Mouse (Mus musculus): ENCODE data around the gene Atp6v0a2.
"Not testable (repeated sequence)": the region's sequence is repeated elsewhere in the genome, so short reads cannot be mapped to it uniquely, and the experiment has no call there.

Atp6v0a2 gene

GRCm38 (mm10) chr5:124628448-124629363 is at the start of gene Atp6v0a2:
TSS of gene Atp6v0a2 (plus strand) at chr5:124628576.
- Histone ChIP-seq H3K27me3 (ENCODE audit: control insufficient read depth, insufficient read depth, low read length, poor library complexity, severe bottlenecking) (no peaks in the 10 kb centered on the region), H3K36me3 (ENCODE audit: control insufficient read depth, insufficient read depth, low read length, poor library complexity, severe bottlenecking) (no peaks in the 10 kb centered on the region)
- peak; percentile 93 for DNase-seq (ENCODE audit: low read depth, low spot score)

GRCm38 (mm10) chr5:124578633-124579317 is 49.6 kb upstream of the Atp6v0a2 start, which contains the start of the genes Eif2b1 and Gtf2h3:
TSS of gene Eif2b1 (minus strand) at chr5:124579131.
TSS of gene Gtf2h3 (plus strand) at chr5:124579140.
- Histone ChIP-seq H3K36me3 (ENCODE audit: control insufficient read depth, insufficient read depth, low read length, poor library complexity, severe bottlenecking) (peaks cover 5% of the 10 kb centered on the region; the same call in 1 of the 2 replicates), H3K27me3 (ENCODE audit: control insufficient read depth, insufficient read depth, low read length, poor library complexity, severe bottlenecking) (no peaks in the 10 kb centered on the region)
- peak; percentile 94 for DNase-seq (ENCODE audit: low read depth, low spot score)

- DNase-seq (ENCODE audit: low read depth, low spot score) = no peak
- peaks cover 3% of the 10 kb centered on the region; the same call in 1 of the 2 replicates for H3K36me3 ChIP-seq (ENCODE audit: control insufficient read depth, insufficient read depth, low read length, poor library complexity, severe bottlenecking)
- no peaks in the 10 kb centered on the region for H3K27me3 ChIP-seq (ENCODE audit: control insufficient read depth, insufficient read depth, low read length, poor library complexity, severe bottlenecking)
Measured at GRCm38 (mm10) chr5:124582515-124582914, 45.9 kb upstream of the Atp6v0a2 start.

GRCm38 (mm10) chr5:124592768-124593167 is 35.6 kb upstream of the Atp6v0a2 start:
- 0 out of 2 replicates have a peak, but pooled peaks cover 3% of the 10 kb centered on the region for H3K36me3 ChIP-seq (ENCODE audit: control insufficient read depth, insufficient read depth, low read length, poor library complexity, severe bottlenecking)
- no peak for DNase-seq (ENCODE audit: low read depth, low spot score)
- no peaks in the 10 kb centered on the region for H3K27me3 ChIP-seq (ENCODE audit: control insufficient read depth, insufficient read depth, low read length, poor library complexity, severe bottlenecking)

- peak; percentile 85 for DNase-seq (ENCODE audit: low read depth, low spot score)
- Histone ChIP-seq H3K36me3 (ENCODE audit: control insufficient read depth, insufficient read depth, low read length, poor library complexity, severe bottlenecking) (0 out of 2 replicates have a peak, but pooled peaks cover 3% of the 10 kb centered on the region), H3K27me3 (ENCODE audit: control insufficient read depth, insufficient read depth, low read length, poor library complexity, severe bottlenecking) (no peaks in the 10 kb centered on the region)
Measured at GRCm38 (mm10) chr5:124598224-124599174, 29.9 kb upstream of the Atp6v0a2 start.

- not testable (repeated sequence) for H3K27me3 ChIP-seq (ENCODE audit: control insufficient read depth, insufficient read depth, low read length, poor library complexity, severe bottlenecking); DNase-seq (ENCODE audit: low read depth, low spot score); H3K36me3 ChIP-seq (ENCODE audit: control insufficient read depth, insufficient read depth, low read length, poor library complexity, severe bottlenecking)
Measured at GRCm38 (mm10) chr5:124599726-124600125, 28.6 kb upstream of the Atp6v0a2 start.

GRCm38 (mm10) chr5:124602349-124602748 is 26.0 kb upstream of the Atp6v0a2 start:
- Histone ChIP-seq H3K36me3 (ENCODE audit: control insufficient read depth, insufficient read depth, low read length, poor library complexity, severe bottlenecking) (no peaks in the 10 kb centered on the region), H3K27me3 (ENCODE audit: control insufficient read depth, insufficient read depth, low read length, poor library complexity, severe bottlenecking) (no peaks in the 10 kb centered on the region)
- peak; percentile 66 for DNase-seq (ENCODE audit: low read depth, low spot score)

GRCm38 (mm10) chr5:124604296-124604695 is 24.1 kb upstream of the Atp6v0a2 start:
- DNase-seq (ENCODE audit: low read depth, low spot score) = no peak
- Histone ChIP-seq H3K36me3 (ENCODE audit: control insufficient read depth, insufficient read depth, low read length, poor library complexity, severe bottlenecking) (no peaks in the 10 kb centered on the region), H3K27me3 (ENCODE audit: control insufficient read depth, insufficient read depth, low read length, poor library complexity, severe bottlenecking) (no peaks in the 10 kb centered on the region)

GRCm38 (mm10) chr5:124605041-124605622 is 23.2 kb upstream of the Atp6v0a2 start:
- H3K36me3 ChIP-seq (ENCODE audit: control insufficient read depth, insufficient read depth, low read length, poor library complexity, severe bottlenecking) = no peaks in the 10 kb centered on the region
- no peaks in the 10 kb centered on the region for H3K27me3 ChIP-seq (ENCODE audit: control insufficient read depth, insufficient read depth, low read length, poor library complexity, severe bottlenecking)
- no peak for DNase-seq (ENCODE audit: low read depth, low spot score)

GRCm38 (mm10) chr5:124610965-124611364 is 17.4 kb upstream of the Atp6v0a2 start:
- H3K27me3 ChIP-seq (ENCODE audit: control insufficient read depth, insufficient read depth, low read length, poor library complexity, severe bottlenecking) = no peaks in the 10 kb centered on the region
- no peaks in the 10 kb centered on the region for H3K36me3 ChIP-seq (ENCODE audit: control insufficient read depth, insufficient read depth, low read length, poor library complexity, severe bottlenecking)
- peak; percentile 41 for DNase-seq (ENCODE audit: low read depth, low spot score)

GRCm38 (mm10) chr5:124614709-124615108 is 13.7 kb upstream of the Atp6v0a2 start:
- Histone ChIP-seq H3K36me3 (ENCODE audit: control insufficient read depth, insufficient read depth, low read length, poor library complexity, severe bottlenecking) (no peaks in the 10 kb centered on the region), H3K27me3 (ENCODE audit: control insufficient read depth, insufficient read depth, low read length, poor library complexity, severe bottlenecking) (no peaks in the 10 kb centered on the region)
- DNase-seq (ENCODE audit: low read depth, low spot score) = no peak

- DNase-seq (ENCODE audit: low read depth, low spot score) = no peak
- Histone ChIP-seq H3K27me3 (ENCODE audit: control insufficient read depth, insufficient read depth, low read length, poor library complexity, severe bottlenecking) (no peaks in the 10 kb centered on the region), H3K36me3 (ENCODE audit: control insufficient read depth, insufficient read depth, low read length, poor library complexity, severe bottlenecking) (no peaks in the 10 kb centered on the region)
Measured at GRCm38 (mm10) chr5:124618711-124619110, 9.7 kb upstream of the Atp6v0a2 start.

- no peaks in the 10 kb centered on the region for H3K36me3 ChIP-seq (ENCODE audit: control insufficient read depth, insufficient read depth, low read length, poor library complexity, severe bottlenecking)
- no peak for DNase-seq (ENCODE audit: low read depth, low spot score)
- H3K27me3 ChIP-seq (ENCODE audit: control insufficient read depth, insufficient read depth, low read length, poor library complexity, severe bottlenecking) = no peaks in the 10 kb centered on the region
Measured at GRCm38 (mm10) chr5:124621362-124621761, 7.0 kb upstream of the Atp6v0a2 start.

GRCm38 (mm10) chr5:124622890-124623289 is 5.5 kb upstream of the Atp6v0a2 start:
- Histone ChIP-seq H3K36me3 (ENCODE audit: control insufficient read depth, insufficient read depth, low read length, poor library complexity, severe bottlenecking) (no peaks in the 10 kb centered on the region), H3K27me3 (ENCODE audit: control insufficient read depth, insufficient read depth, low read length, poor library complexity, severe bottlenecking) (no peaks in the 10 kb centered on the region)
- DNase-seq (ENCODE audit: low read depth, low spot score) = no peak

Measured in splenic B cell, adult 2 months (primary cell).